Mouse (Mus musculus) thymus, postnatal 14 days (tissue): ENCODE measurements at regions not wholly inside any gene's neighbourhood (a gene's known extent, or its start where the extent isn't known, plus 50 kb on each side); places are given as distances from the start of the nearest gene placed in this dataset.

Experiments
- DNase-seq: peaks from one replicate; pipeline ENCODE4 v3.0.0; 2021

- no peak for DNase-seq
Observed at GRCm38 (mm10) chr13:25490036-25490435, 219.7 kb upstream of the Nrsn1 start.

GRCm38 (mm10) chr13:25483309-25483708 lies 213.0 kb upstream of the Nrsn1 start:
- no peak for DNase-seq

- DNase-seq, result no peak
Observed at GRCm38 (mm10) chr13:25451917-25452316, 181.6 kb upstream of the Nrsn1 start.

GRCm38 (mm10) chr13:25451357-25451861 lies 181.1 kb upstream of the Nrsn1 start:
- DNase-seq, result no peak

GRCm38 (mm10) chr13:25429701-25430418 lies 159.6 kb upstream of the Nrsn1 start:
- DNase-seq, result no peak

GRCm38 (mm10) chr13:25403182-25403795 lies 133.0 kb upstream of the Nrsn1 start:
- DNase-seq, result no peak

GRCm38 (mm10) chr13:25402691-25403090 lies 132.4 kb upstream of the Nrsn1 start:
- DNase-seq, result no peak

GRCm38 (mm10) chr13:25401936-25402504 lies 131.7 kb upstream of the Nrsn1 start:
- DNase-seq, result no peak

- no peak for DNase-seq
Observed at GRCm38 (mm10) chr13:25392770-25393290, 122.5 kb upstream of the Nrsn1 start.

GRCm38 (mm10) chr13:25362627-25362967 lies 92.3 kb upstream of the Nrsn1 start:
- DNase-seq, result no peak

GRCm38 (mm10) chr13:25361850-25362626 lies 91.7 kb upstream of the Nrsn1 start:
- no peak for DNase-seq

GRCm38 (mm10) chr13:25347558-25347957 lies 77.3 kb upstream of the Nrsn1 start:
- no peak for DNase-seq

GRCm38 (mm10) chr13:25343309-25343708 lies 73.0 kb upstream of the Nrsn1 start:
- no peak for DNase-seq

GRCm38 (mm10) chr13:25341826-25342225 lies 71.5 kb upstream of the Nrsn1 start:
- DNase-seq, result no peak

GRCm38 (mm10) chr13:25333803-25334202 lies 63.5 kb upstream of the Nrsn1 start:
- no peak for DNase-seq
